Mouse (Mus musculus) hindbrain, embryonic 12.5 days (tissue): ENCODE results near the gene Nyap1. TPM values are rescaled to one million over a fixed set of nuclear protein-coding genes. Genes with fewer than 3 reads are reported as not detected.

ENCODE experiments used
- ATAC-seq: fragments of 200-750 bp; cut with Nextera tagmentation; 2 replicates; pipeline ENCODE4 v1.8.0; 2017; ENCODE audit warnings: moderate TSS enrichment; ENCODE audit not compliant: low FRiP score
- H3K27ac ChIP-seq: fragments of 300-500 bp; sonication (generic); 2 replicates; pipeline ENCODE4 v1.5.1; 2016; ENCODE audit warnings: mild to moderate bottlenecking
- H3K27me3 ChIP-seq: fragments of 300-500 bp; sonication (generic); 2 replicates; pipeline ENCODE4 v1.6.1; 2016; ENCODE audit warnings: mild to moderate bottlenecking
- H3K36me3 ChIP-seq: fragments of 300-500 bp; sonication (generic); 2 replicates; pipeline ENCODE4 v1.6.1; 2016; ENCODE audit warnings: mild to moderate bottlenecking
- H3K4me1 ChIP-seq: fragments of 300-500 bp; sonication (generic); 2 replicates; pipeline ENCODE4 v1.6.1; 2016
- H3K4me2 ChIP-seq: fragments of 300-500 bp; sonication (generic); replicated peaks from 2 replicates; pipeline ENCODE4 v1.6.1; 2016; ENCODE audit warnings: mild to moderate bottlenecking
- H3K4me3 ChIP-seq: fragments of 300-500 bp; sonication (generic); 2 replicates; pipeline ENCODE4 v1.5.1; 2016; ENCODE audit warnings: mild to moderate bottlenecking
- H3K9ac ChIP-seq: fragments of 300-500 bp; sonication (generic); 2 replicates; pipeline ENCODE4 v1.6.1; 2016; ENCODE audit warnings: mild to moderate bottlenecking, moderate library complexity
- H3K9me3 ChIP-seq: fragments of 300-500 bp; sonication (generic); replicated peaks from 2 replicates; pipeline ENCODE4 v1.6.1; 2016; ENCODE audit warnings: mild to moderate bottlenecking
- WGBS: fragments of 180-500 bp; shearing (Covaris S2); methylation state at CpG from one replicate; pipeline ENCODE4 v1.1.7; 2016; 5-methylcytosine and 5-hydroxymethylcytosine counted together
- polyA plus RNA-seq: library from polyadenylated mRNA; unstranded; fragments of >200 nt; fragmentation: Nextera tagmentation; extraction: Ambion mirVana; gene quantifications from 2 replicates; pipeline ENCODE4 v1.2.1, GENCODE M21; 2016

Gene Nyap1
- polyA plus RNA-seq, 1 experiment from 2014 or later, result 20.9 TPM

GRCm38 (mm10) chr5:137705242-137705641 lies 36.2 kb downstream of the Nyap1 start:
- H3K9me3 ChIP-seq, result no peaks in the 10 kb centered on the region
- no peak for ATAC-seq
- no peak overlapping the region for H3K27ac ChIP-seq
- H3K4me1 ChIP-seq, result peaks cover 3% of the 10 kb centered on the region; the same call in 1 of the 2 replicates
- 68% methylated on average over 6 of the region's 6 CpGs for WGBS
- H3K4me3 ChIP-seq, result no peak overlapping the region
- H3K27me3 ChIP-seq, result no peaks in the 10 kb centered on the region
- no peaks in the 10 kb centered on the region for H3K36me3 ChIP-seq
- H3K4me2 ChIP-seq, result no peak overlapping the region
- no peak overlapping the region for H3K9ac ChIP-seq

- WGBS, result 57% methylated on average over 2 of the region's 2 CpGs
- H3K4me3 ChIP-seq, result no peak overlapping the region
- H3K4me1 ChIP-seq, result no peaks in the 10 kb centered on the region
- no peaks in the 10 kb centered on the region for H3K9me3 ChIP-seq
- no peak overlapping the region for H3K27ac ChIP-seq
- no peaks in the 10 kb centered on the region for H3K36me3 ChIP-seq
- no peak overlapping the region for H3K9ac ChIP-seq
- ATAC-seq, result no peak
- no peak overlapping the region for H3K4me2 ChIP-seq
- H3K27me3 ChIP-seq, result no peaks in the 10 kb centered on the region
Measured at GRCm38 (mm10) chr5:137699850-137700249, 41.6 kb downstream of the Nyap1 start.

GRCm38 (mm10) chr5:137699080-137699479 lies 42.3 kb downstream of the Nyap1 start:
- 80% methylated on average over 3 of the region's 3 CpGs for WGBS
- H3K9me3 ChIP-seq, result no peaks in the 10 kb centered on the region
- no peak overlapping the region for H3K4me2 ChIP-seq
- H3K9ac ChIP-seq, result no peak overlapping the region
- ATAC-seq, result no peak
- no peak overlapping the region for H3K4me3 ChIP-seq
- H3K27me3 ChIP-seq, result no peaks in the 10 kb centered on the region
- no peaks in the 10 kb centered on the region for H3K36me3 ChIP-seq
- no peaks in the 10 kb centered on the region for H3K4me1 ChIP-seq
- no peak overlapping the region for H3K27ac ChIP-seq

GRCm38 (mm10) chr5:137695930-137696329 lies 45.5 kb downstream of the Nyap1 start:
- Histone ChIP-seq H3K4me1 (no peaks in the 10 kb centered on the region), H3K27ac (no peak overlapping the region), H3K36me3 (no peaks in the 10 kb centered on the region), H3K4me3 (no peak overlapping the region), H3K4me2 (no peak overlapping the region), H3K9me3 (no peaks in the 10 kb centered on the region), H3K27me3 (no peaks in the 10 kb centered on the region), H3K9ac (no peak overlapping the region)
- no peak for ATAC-seq
- WGBS, result 86% methylated on average over 4 of the region's 4 CpGs

GRCm38 (mm10) chr5:137694796-137695195 lies 46.6 kb downstream of the Nyap1 start:
- Histone ChIP-seq H3K27ac (no peak overlapping the region), H3K4me3 (no peak overlapping the region), H3K36me3 (no peaks in the 10 kb centered on the region), H3K27me3 (no peaks in the 10 kb centered on the region), H3K9ac (no peak overlapping the region), H3K9me3 (no peaks in the 10 kb centered on the region), H3K4me1 (no peaks in the 10 kb centered on the region), H3K4me2 (no peak overlapping the region)
- 50% methylated on average over 3 of the region's 3 CpGs for WGBS
- no peak for ATAC-seq

- ATAC-seq, result no peak
- Histone ChIP-seq H3K27me3 (no peaks in the 10 kb centered on the region), H3K4me3 (no peak overlapping the region), H3K36me3 (no peaks in the 10 kb centered on the region), H3K4me1 (no peaks in the 10 kb centered on the region), H3K9me3 (no peaks in the 10 kb centered on the region), H3K9ac (no peak overlapping the region), H3K27ac (no peak overlapping the region), H3K4me2 (no peak overlapping the region)
- 90% methylated on average over 1 of the region's 1 CpGs for WGBS
Measured at GRCm38 (mm10) chr5:137691881-137692280, 49.5 kb downstream of the Nyap1 start.

- WGBS, result 66% methylated on average over 9 of the region's 9 CpGs
Measured at GRCm38 (mm10) chr5:137690531-137690930, 50.9 kb downstream of the Nyap1 start.

GRCm38 (mm10) chr5:137689974-137690373 lies 51.4 kb downstream of the Nyap1 start:
- no peaks in the 10 kb centered on the region for H3K27me3 ChIP-seq

More at GRCm38 (mm10) chr5:137690531-137690930, 50.9 kb downstream of the Nyap1 start:
- Histone ChIP-seq H3K4me1 (no peaks in the 10 kb centered on the region), H3K4me3 (no peak overlapping the region), H3K4me2 (no peak overlapping the region), H3K27ac (no peak overlapping the region), H3K27me3 (no peaks in the 10 kb centered on the region), H3K9ac (no peak overlapping the region), H3K36me3 (no peaks in the 10 kb centered on the region), H3K9me3 (no peaks in the 10 kb centered on the region)
- no peak for ATAC-seq

GRCm38 (mm10) chr5:137686127-137686790 lies 55.1 kb downstream of the Nyap1 start:
- no peak for ATAC-seq
- Histone ChIP-seq H3K36me3 (peaks cover 4% of the 10 kb centered on the region), H3K4me3 (no peak overlapping the region), H3K27me3 (no peaks in the 10 kb centered on the region), H3K27ac (no peak overlapping the region), H3K9ac (no peak overlapping the region), H3K4me1 (peaks cover 18% of the 10 kb centered on the region), H3K4me2 (no peak overlapping the region), H3K9me3 (no peaks in the 10 kb centered on the region)
- 88% methylated on average over 6 of the region's 6 CpGs for WGBS

More at GRCm38 (mm10) chr5:137689974-137690373, 51.4 kb downstream of the Nyap1 start:
- Histone ChIP-seq H3K4me2 (no peak overlapping the region), H3K4me1 (no peaks in the 10 kb centered on the region), H3K27ac (no peak overlapping the region), H3K4me3 (no peak overlapping the region), H3K9ac (no peak overlapping the region), H3K36me3 (no peaks in the 10 kb centered on the region), H3K9me3 (no peaks in the 10 kb centered on the region)
- 88% methylated on average over 3 of the region's 3 CpGs for WGBS
- no peak for ATAC-seq

GRCm38 (mm10) chr5:137685653-137686052 lies 55.8 kb downstream of the Nyap1 start:
- Histone ChIP-seq H3K27ac (no peak overlapping the region), H3K4me1 (peaks cover 18% of the 10 kb centered on the region), H3K9ac (no peak overlapping the region), H3K4me3 (no peak overlapping the region), H3K4me2 (no peak overlapping the region), H3K27me3 (no peaks in the 10 kb centered on the region), H3K36me3 (peaks cover 4% of the 10 kb centered on the region), H3K9me3 (no peaks in the 10 kb centered on the region)
- no peak for ATAC-seq
- 97% methylated on average over 3 of the region's 3 CpGs for WGBS

- Histone ChIP-seq H3K4me2 (peak within 1 kb of the TSS; percentile 95), H3K36me3 (peaks cover 4% of the 10 kb centered on the region), H3K9me3 (no peaks in the 10 kb centered on the region), H3K27me3 (no peaks in the 10 kb centered on the region), H3K4me1 (peaks cover 18% of the 10 kb centered on the region), H3K27ac (peak within 1 kb of the TSS; percentile 84), H3K9ac (peak within 1 kb of the TSS; percentile 82), H3K4me3 (peak within 1 kb of the TSS; percentile 78)
- WGBS, result under 1% methylated on average over 56 of the region's 62 CpGs
- ATAC-seq, result peak; percentile 99
Measured at GRCm38 (mm10) chr5:137684294-137685123, 56.9 kb downstream of the Nyap1 start, which contains the start of gene Agfg2. Gene Agfg2, minus strand, starts transcription at chr5:137684726.

- 17% methylated on average over 28 of the region's 28 CpGs for WGBS
- Histone ChIP-seq H3K4me2 (peak overlapping the region; percentile 95), H3K36me3 (peaks cover 4% of the 10 kb centered on the region), H3K9ac (peak overlapping the region; percentile 82), H3K4me3 (peak overlapping the region; percentile 78), H3K27ac (peak overlapping the region; percentile 84), H3K4me1 (peaks cover 18% of the 10 kb centered on the region), H3K9me3 (no peaks in the 10 kb centered on the region), H3K27me3 (no peaks in the 10 kb centered on the region)
- peak; percentile 33 for ATAC-seq
Measured at GRCm38 (mm10) chr5:137683388-137684293, 57.8 kb downstream of the Nyap1 start.
